Mouse (Mus musculus) right cerebral cortex, postnatal 10 days (tissue): ENCODE results near the gene Gm9970.

Experiments used
- DNase-seq, 2 experiments: peaks; one replicate each; pipeline ENCODE4 v3.0.0; 2021; ENCODE audit warnings: low spot score in 2 of 2

Gene Gm9970

GRCm38 (mm10) chr5:31240637-31241521 lies at the start of gene Gm9970, which contains the start of gene Nrbp1:
Gene Gm9970 (minus strand): TSS chr5:31241232.
Gene Nrbp1 (plus strand): TSS chr5:31240864.
- peak; percentile 97 to 98 for DNase-seq

- no peak for DNase-seq
These were observed 48.7 kb upstream of the Gm9970 start for GRCm38 (mm10) chr5:31289626-31290230.

DNA sequence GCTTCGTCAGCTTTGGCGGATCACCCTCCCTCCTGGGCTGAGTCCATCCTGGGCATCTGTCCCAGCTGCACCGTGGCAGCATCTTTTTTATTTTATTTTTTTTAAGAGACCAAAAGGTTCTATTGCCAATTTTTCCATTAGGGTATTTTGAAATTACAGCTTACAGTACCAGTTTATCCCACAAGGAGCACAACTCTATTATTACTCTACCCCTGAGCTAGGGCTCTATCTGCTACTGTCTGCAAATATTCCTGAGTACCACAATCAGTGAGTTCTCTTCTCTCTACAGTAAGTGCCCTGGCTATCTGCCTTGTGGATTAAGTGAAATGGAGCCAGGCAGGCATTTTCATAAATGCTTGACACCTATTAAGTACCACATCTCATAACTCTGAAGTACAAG lies 47.6 kb upstream of the Gm9970 start:
- DNase-seq: no peak

DNA sequence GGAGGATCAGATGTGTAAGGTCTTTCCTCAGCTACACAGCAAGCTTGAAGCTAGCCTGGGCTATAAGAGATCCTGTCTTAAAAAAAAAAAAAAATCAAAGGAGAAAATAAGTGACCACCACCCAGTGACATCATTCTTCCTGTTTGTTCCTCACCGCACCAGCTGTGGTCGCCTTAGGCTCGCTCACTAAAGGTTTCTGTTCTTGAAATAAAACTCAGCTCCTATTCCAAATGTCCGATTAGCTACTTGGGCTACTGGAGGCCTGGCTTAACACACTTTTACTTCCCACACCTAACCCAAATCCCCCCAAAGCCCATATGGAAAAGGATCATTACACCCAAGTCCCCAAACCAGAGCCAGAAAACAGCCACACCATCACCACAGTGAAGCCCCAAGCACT lies 47.2 kb upstream of the Gm9970 start:
- DNase-seq: no peak

DNA sequence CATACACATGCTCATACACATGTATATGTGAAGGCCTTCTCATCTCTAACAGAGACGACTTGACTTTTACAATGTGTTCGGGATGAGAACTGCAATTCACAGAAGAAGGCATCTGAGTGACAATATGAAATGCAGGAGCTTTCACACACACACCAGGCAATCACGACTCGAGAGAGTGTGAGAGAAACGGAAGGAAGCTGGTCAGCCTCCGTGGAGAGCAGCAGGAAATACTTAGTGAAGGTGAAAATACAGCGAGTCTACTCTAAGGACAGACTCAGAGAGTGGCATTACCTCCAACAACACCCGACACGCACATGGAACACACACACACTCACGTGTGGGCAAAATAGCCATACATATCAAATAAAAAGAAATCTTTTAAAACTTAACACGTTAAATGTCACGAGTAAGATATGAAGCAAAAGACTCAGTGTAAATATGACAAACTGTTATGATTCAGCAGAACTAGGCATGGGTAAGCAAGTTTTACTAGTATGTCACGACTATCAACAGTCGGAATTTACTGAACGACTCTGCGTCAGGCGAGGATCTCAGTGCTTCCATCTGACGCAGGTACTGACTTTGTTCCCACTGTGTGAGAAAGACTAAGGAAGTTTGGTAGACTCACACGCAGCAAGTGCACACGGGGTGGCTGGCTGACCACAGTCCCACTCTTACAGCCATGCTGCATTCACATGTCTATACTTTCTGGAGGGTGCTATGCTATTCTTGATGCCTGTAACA lies 38.4 kb upstream of the Gm9970 start:
- DNase-seq: no peak

GRCm38 (mm10) chr5:31273018-31273417 lies 32.0 kb upstream of the Gm9970 start:
- DNase-seq: no peak

DNA sequence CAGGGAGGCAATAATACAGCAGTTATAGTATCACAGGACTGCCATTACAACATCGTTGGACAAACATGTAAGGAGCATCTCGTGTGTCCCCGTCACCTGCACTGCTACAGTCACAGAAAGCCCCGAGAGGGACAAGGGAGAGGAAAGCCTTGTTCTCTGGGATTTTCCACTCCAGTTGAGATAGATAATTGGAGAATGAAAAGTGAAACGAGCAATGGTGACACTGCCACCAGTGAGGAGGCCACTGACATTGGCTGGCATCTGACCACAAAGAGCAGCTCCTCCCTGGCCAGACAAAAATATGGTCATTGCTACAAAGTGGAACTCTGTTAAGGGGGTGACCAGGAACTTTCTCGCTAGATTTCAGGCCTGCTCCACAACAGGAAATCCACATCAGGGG lies 26.7 kb upstream of the Gm9970 start:
- no peak for DNase-seq

- DNase-seq: no peak
These were observed 25.1 kb upstream of the Gm9970 start for GRCm38 (mm10) chr5:31266101-31266500.

GRCm38 (mm10) chr5:31257616-31258015 lies 16.6 kb upstream of the Gm9970 start:
- no peak for DNase-seq

GRCm38 (mm10) chr5:31255971-31256370 lies 14.9 kb upstream of the Gm9970 start:
- DNase-seq: no peak

GRCm38 (mm10) chr5:31255381-31255780 lies 14.3 kb upstream of the Gm9970 start:
- peak in 1 of 2 experiments; percentile 18 for DNase-seq

- no peak for DNase-seq
These were observed 13.9 kb upstream of the Gm9970 start for GRCm38 (mm10) chr5:31254901-31255300.

DNA sequence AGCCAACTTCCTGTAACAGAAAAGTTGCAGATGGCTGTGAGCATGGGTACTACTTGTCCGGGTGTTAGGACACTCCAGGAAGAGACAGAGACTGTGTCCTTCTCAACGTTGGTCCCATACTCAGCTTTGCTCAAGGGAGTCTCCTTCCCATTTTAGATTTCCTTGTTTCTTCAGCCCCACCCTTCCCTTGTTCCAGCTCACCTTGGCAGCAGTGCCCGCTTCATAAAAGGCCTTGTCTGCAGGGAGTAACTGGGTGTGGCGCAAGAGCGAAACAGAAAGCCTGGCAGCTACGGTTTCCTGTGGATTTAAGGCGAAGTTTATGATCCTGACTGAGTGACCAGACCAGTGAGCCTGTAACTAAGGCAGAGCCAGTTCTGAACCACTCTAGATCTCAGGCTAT lies 13.4 kb upstream of the Gm9970 start:
- DNase-seq: peak in 1 of 2 experiments; percentile 19

DNA sequence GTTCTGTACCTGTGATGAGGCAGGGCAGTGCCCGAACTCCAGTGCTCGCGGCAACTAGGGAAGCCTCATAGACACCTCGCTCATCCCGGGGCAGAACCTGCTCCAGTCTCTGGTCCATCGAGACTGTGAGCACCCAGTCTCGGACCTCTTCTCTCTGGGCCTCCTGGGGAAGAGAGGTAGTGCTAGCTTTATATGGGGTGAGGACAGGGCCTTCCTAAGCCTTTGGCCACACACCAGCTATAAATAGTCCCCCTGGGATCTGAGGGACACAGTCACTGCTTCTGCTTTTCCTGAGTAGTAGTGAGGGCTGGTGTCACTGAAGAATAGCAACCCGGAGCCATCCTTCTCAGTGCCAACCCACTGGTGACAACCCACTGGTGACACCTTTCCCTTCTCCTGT lies 12.8 kb upstream of the Gm9970 start:
- DNase-seq: no peak

GRCm38 (mm10) chr5:31252795-31253545 lies 11.9 kb upstream of the Gm9970 start:
- peak in 1 of 2 experiments; percentile 21 for DNase-seq

DNA sequence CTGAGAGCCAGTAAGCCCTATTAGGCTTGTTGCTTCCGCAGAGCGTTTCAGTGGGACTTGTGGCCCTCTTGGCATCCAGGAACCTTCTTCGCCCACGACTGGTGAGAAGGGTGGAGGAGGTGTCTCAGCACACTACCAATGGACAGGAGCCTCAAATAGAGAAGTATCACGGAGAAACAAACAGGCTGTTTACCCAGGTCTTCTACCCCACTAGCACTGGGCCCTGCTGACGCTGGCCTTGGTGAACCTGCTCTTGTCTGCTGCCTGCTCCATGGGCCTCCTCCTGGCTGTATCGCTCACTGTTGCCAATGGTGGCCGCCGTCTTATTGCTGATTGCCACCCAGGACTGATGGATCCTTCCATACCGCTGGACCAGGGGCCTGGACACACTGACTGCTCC lies 11.1 kb upstream of the Gm9970 start:
- no peak for DNase-seq

- peak; percentile 48 to 51 for DNase-seq
These were observed 10.6 kb upstream of the Gm9970 start, which contains the start of gene Krtcap3 for GRCm38 (mm10) chr5:31251541-31252101. Gene Krtcap3 (plus strand): TSS chr5:31251691.

DNA sequence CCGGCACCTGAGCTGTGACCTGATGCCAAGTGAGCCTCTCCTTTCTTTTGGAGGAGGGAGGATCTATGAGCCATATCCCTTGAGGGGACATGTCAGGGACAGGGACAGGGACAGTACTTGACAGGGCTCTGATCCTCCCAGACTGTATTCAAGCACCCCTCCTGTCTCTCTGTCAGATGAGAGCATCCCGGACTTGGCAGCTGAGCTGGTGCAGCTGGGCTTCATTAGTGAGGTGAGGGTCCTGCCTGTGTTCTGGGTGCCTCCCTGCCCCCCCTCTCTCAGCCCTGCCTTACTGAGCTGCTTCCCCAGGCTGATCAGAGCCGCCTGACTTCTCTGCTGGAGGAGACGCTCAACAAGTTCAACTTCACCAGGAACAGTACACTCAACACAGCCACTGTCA lies 9.7 kb upstream of the Gm9970 start:
- DNase-seq: peak in 1 of 2 experiments; percentile 27

- DNase-seq: peak in 1 of 2 experiments; percentile 13
These were observed 1.2 kb upstream of the Gm9970 start for GRCm38 (mm10) chr5:31242191-31242590.

DNA sequence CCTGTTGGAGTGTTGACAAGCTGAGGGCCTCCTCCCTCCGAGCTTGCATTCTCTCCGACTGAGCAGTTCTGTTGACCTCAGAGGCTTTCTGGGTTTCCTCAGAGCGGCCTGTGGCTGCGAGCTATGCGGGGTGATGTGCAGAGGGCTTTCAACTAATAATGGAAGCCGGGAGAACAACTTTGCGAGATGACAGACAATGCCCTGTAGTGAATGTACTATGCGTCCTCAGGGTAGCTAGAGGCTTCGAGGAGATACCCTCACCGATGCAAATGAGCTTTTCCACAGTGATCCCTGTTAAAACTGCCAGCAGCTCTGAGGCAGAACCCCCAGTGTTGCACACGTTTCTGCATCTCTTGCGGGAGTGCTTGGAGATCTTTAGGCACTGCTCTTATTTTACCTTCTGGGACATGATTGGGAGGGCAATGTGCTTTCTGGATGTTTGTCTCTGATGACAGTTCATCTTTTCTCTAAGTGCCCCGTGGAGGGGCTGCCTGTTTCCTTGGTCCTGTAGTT lies 546 bp upstream of the Gm9970 start:
- DNase-seq: peak in 1 of 2 experiments; percentile 34

DNA sequence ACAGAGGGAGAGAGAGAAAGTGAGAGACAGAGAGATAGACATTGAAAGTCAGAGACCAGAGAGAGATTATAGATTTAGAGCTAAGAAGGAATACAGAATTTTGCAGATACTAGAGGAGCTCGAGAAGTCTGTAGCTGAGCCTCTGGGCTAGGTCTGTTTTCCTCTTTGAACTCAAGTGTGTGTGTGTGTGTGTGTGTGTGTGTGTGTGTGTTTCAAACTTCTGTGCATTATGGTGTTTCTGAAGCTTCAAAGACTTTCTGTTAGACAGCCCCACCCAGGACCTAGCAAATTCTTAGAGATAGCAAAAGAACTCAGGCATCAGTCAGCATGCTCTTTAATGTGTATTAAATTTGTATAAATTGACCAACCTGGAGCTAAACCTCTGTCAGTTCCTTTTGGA lies 14.4 kb downstream of the Gm9970 start:
- no peak for DNase-seq
